Comparison of ENCODE assay signal across 10 mouse cellular contexts in genomic region chr10:121497968-121498367, GRCm38 (mm10). TPM values are rescaled to one million over a fixed set of nuclear protein-coding genes. Genes with fewer than 3 reads are reported as not detected.
A peak's percentile ranks its signal among the peaks of the same experiment; 100 is the strongest.
DNase-seq lines count a peak whose midpoint lies in the region; ATAC-seq lines count a peak whose summit lies in the region.
"Had no signal": no experiment of that assay in that cellular context is flagged by ENCODE, and none has a peak within 500 bp of the region (broad histone marks: within the 10 kb centered on the region; RNA-seq: fewer than 3 reads in every experiment).

No protein-coding gene starts in this region.

- no peak for DNase-seq in kidney, adult 8-10 months
- DNase-seq in cerebellum, postnatal 14 days, result no peak
- no peak for DNase-seq in spleen, postnatal 4 days (ENCODE audit: low spot score in 2 of 2)
- no peak for DNase-seq in adrenal gland, postnatal 14 days
- DNase-seq: thymus, adult 18-20 months had no signal

- H3K9ac ChIP-seq in kidney, embryonic 15.5 days, result no peak overlapping the region
- H3K9ac ChIP-seq in embryonic facial prominence, embryonic 13.5 days, result no peak overlapping the region
- H3K9ac ChIP-seq in limb, embryonic 12.5 days (replicated peaks), result no peak overlapping the region
- H3K9ac ChIP-seq: neural tube, embryonic 13.5 days had no signal

- ATAC-seq in kidney, embryonic 15.5 days (replicated peaks; ENCODE audit: low FRiP score), result no peak
- 0 out of 2 replicates have a peak, but pooled peaks have one; percentile 35 for ATAC-seq in embryonic facial prominence, embryonic 13.5 days (ENCODE audit: insufficient number of reproducible peaks, insufficient read depth, low FRiP score, low TSS enrichment, low read depth)
- no peak for ATAC-seq in limb, embryonic 12.5 days (ENCODE audit: insufficient number of reproducible peaks, insufficient read depth, low FRiP score, low TSS enrichment, low read depth)

- H3K4me3 ChIP-seq in kidney, embryonic 15.5 days (replicated peaks), result no peak overlapping the region
- H3K4me3 ChIP-seq in embryonic facial prominence, embryonic 13.5 days, result no peak overlapping the region
- no peak overlapping the region for H3K4me3 ChIP-seq in limb, embryonic 12.5 days (replicated peaks)
- H3K4me3 ChIP-seq in megakaryocyte, embryonic 14.5 days (replicated peaks), result peak overlapping the region; percentile 23
- H3K4me3 ChIP-seq: neural tube, embryonic 13.5 days had no signal

- H3K27me3 ChIP-seq in kidney, embryonic 15.5 days, result no peaks in the 10 kb centered on the region
- H3K27me3 ChIP-seq in embryonic facial prominence, embryonic 13.5 days, result no peaks in the 10 kb centered on the region
- H3K27me3 ChIP-seq in limb, embryonic 12.5 days, result no peaks in the 10 kb centered on the region
- no peaks in the 10 kb centered on the region for H3K27me3 ChIP-seq in megakaryocyte, embryonic 14.5 days (replicated peaks)
- H3K27me3 ChIP-seq: neural tube, embryonic 13.5 days had no signal

- WGBS in kidney, embryonic 15.5 days, result 73% methylated on average over 7 of the region's 7 CpGs
- 19% methylated on average over 7 of the region's 7 CpGs for WGBS in embryonic facial prominence, embryonic 13.5 days
- WGBS in limb, embryonic 12.5 days, result 23% methylated on average over 7 of the region's 7 CpGs

- no peaks in the 10 kb centered on the region for H3K9me3 ChIP-seq in kidney, embryonic 15.5 days (replicated peaks)
- no peaks in the 10 kb centered on the region for H3K9me3 ChIP-seq in embryonic facial prominence, embryonic 13.5 days
- H3K9me3 ChIP-seq in limb, embryonic 12.5 days, result no peaks in the 10 kb centered on the region
- H3K9me3 ChIP-seq in megakaryocyte, embryonic 14.5 days, result no peaks in the 10 kb centered on the region
- H3K9me3 ChIP-seq: neural tube, embryonic 13.5 days had no signal

- H3K27ac ChIP-seq in kidney, embryonic 15.5 days, result peak overlapping the region; percentile 79
- H3K27ac ChIP-seq in embryonic facial prominence, embryonic 13.5 days, result peak overlapping the region; percentile 81
- peak overlapping the region; percentile 71 for H3K27ac ChIP-seq in limb, embryonic 12.5 days

- no peaks in the 10 kb centered on the region for H3K36me3 ChIP-seq in kidney, embryonic 15.5 days
- H3K36me3 ChIP-seq in embryonic facial prominence, embryonic 13.5 days, result no peaks in the 10 kb centered on the region
- no peaks in the 10 kb centered on the region for H3K36me3 ChIP-seq in limb, embryonic 12.5 days
- H3K36me3 ChIP-seq in megakaryocyte, embryonic 14.5 days (replicated peaks; ENCODE audit: low read length), result no peaks in the 10 kb centered on the region
- H3K36me3 ChIP-seq: neural tube, embryonic 13.5 days had no signal

- no peak overlapping the region for H3K4me2 ChIP-seq in kidney, embryonic 15.5 days
- H3K4me2 ChIP-seq in embryonic facial prominence, embryonic 13.5 days, result peak overlapping the region; percentile 27
- H3K4me2 ChIP-seq in limb, embryonic 12.5 days, result 0 out of 2 replicates have a peak overlapping the region, but pooled peaks have one; percentile 13
- H3K4me2 ChIP-seq: neural tube, embryonic 13.5 days had no signal

- H3K4me1 ChIP-seq in kidney, embryonic 15.5 days, result peaks cover 19% of the 10 kb centered on the region
- H3K4me1 ChIP-seq in embryonic facial prominence, embryonic 13.5 days, result peaks cover 35% of the 10 kb centered on the region
- peaks cover 15% of the 10 kb centered on the region for H3K4me1 ChIP-seq in limb, embryonic 12.5 days (replicated peaks)
- H3K4me1 ChIP-seq in megakaryocyte, embryonic 14.5 days, result peaks cover 52% of the 10 kb centered on the region

RNA-seq across cellular contexts. Expression of gene Rassf3, which starts 21.8 kb away (rescaled TPM):
- 13.8 and 14.7 TPM in 2 replicates for polyA plus RNA-seq in kidney, embryonic 15.5 days (2015; fragmentation: Nextera tagmentation; extraction: Ambion mirVana)
- 17.7 and 20.8 TPM in 2 replicates for polyA plus RNA-seq in embryonic facial prominence, embryonic 13.5 days (2015; fragmentation: Nextera tagmentation; extraction: Ambion mirVana)
- polyA plus RNA-seq in limb, embryonic 12.5 days (2016; fragmentation: Nextera tagmentation; extraction: Ambion mirVana), result 20.2 and 22.2 TPM in 2 replicates
- 1.9 TPM in 1 of 2 replicates, not detected in the other for polyA plus RNA-seq in megakaryocyte, embryonic 14.5 days (2012; ENCODE audit: insufficient read depth, low replicate concordance)
- 40.1 and 41.1 TPM in 2 replicates for total RNA-seq in adrenal gland, postnatal 14 days (2021)
